Mouse (Mus musculus): ENCODE measurements at regions not wholly inside any gene's neighbourhood (a gene's known extent, or its start where the extent isn't known, plus 50 kb on each side); places are given as distances from the start of the nearest gene placed in this dataset.

DNA sequence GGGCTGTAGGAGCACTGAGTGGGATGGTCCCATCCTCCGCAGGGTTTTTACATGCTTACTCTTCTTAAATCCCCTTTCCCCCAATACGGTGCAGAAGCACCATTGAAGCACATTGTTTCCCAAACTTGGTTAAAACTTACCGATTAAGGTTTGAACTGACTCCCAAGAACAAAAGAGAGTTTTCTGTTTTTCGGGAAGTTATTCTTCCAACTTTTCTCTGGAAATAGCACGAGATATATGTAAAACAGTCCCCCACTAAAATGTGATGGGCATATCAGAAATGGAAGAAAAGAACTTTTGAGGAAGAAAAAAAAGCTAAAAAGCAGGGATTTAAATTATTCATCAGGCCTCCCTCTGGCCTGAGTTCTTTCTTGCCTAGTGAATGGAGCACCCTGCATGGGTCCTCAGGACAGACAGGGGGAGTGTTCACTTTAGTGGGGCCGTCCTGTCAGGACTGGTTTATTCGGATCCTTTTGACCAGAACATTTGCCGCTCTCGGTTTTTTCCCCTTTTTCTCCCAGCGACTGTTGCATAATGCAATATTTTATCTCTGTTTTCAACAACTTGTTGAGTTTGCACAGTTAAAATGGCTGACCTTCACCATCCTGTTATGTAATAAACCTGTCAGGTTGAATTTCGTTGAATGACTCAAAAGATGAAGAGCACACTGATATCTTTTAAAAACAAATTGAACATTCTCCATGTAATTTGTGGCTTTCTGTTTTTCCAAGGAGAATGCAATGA, 187.4 kb upstream of the Dnajc24 start:
- intact Hi-C loops (cut with DNase I): loop anchor here (5.0 to 10.0 kb wide), 4 partner anchors 526 to 936 kb away; partner anchors contain the start of gene Pax6
- Histone ChIP-seq H3K4me3 (no peak overlapping the region), H3K27ac (no peak overlapping the region)
- DNase-seq (ENCODE audit: extremely low spot score in 1 of 2, low spot score in 2 of 2): no peak
- TF ChIP-seq CTCF (IDR thresholded peaks at IDR 0.05): no peak

DNA sequence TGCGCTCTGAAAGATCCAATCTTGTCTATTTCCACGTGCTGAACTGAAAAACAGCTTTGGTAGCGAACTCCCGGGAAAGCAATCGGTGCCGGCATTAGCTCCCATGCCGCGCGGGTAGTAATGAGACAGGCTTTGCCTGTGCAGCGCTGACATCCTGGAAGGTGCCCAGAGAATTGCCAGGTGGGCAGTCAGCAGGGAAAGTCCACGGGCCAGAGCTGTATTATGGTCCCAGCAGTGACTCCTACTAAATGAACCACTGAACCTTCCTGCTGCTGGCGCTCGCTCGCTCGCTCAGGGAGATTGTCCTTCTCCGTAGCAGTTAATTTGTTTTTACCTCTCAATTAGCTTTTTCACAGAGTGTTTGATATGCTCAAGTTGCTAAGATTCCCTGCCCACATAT, 180.3 kb upstream of the Dnajc24 start:
- no peak for TF ChIP-seq CTCF (IDR thresholded peaks at IDR 0.05)
- Histone ChIP-seq H3K4me3 (no peak overlapping the region), H3K27ac (no peak overlapping the region)
- no peak for DNase-seq (ENCODE audit: extremely low spot score in 1 of 2, low spot score in 2 of 2)
- intact Hi-C loops (cut with DNase I): no loop called here

DNA sequence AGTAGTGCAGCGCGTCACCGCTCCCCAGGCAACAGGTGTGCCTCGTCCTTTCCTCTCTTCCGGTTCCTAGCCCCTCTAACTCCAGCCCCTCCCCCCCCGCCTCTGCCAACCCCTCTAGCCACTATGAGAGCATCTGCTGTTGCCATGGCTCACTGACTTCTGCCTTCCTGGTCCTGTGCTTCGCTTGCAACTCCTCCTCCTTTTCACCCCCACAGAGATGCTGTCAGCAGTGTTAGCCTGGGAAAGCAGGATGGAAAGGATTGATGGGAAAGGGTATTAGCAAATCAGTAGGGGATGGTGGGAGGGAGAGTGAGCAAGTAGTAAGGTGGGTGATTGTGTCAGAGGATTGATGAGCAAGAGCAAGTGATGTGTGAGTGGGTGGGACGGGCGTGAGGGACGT, 178.7 kb upstream of the Dnajc24 start:
- intact Hi-C loops (cut with DNase I): no loop called here
- TF ChIP-seq CTCF (IDR thresholded peaks at IDR 0.05): no peak
- H3K4me3 ChIP-seq: no peak overlapping the region

DNA sequence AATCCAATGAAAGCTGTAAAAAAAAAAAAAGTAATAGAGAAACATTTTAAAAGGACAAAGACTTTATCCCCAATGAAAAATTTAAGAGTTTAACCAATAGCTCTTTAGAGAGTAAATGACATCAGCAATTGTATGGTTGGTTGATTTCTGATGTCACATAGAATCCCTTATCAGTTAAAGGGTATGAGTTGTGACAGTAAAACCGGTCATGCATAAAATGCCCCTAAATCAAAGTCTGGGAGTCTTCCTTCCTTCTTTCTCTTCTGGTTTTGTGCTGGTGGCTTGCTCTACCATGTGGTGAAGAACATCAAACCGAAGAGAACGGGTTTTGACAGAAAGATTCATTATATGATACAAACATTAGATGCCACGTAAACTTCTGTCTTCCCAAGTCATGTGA, 159.3 kb upstream of the Dnajc24 start:
- Histone ChIP-seq H3K27ac (no peak overlapping the region), H3K4me3 (no peak overlapping the region)
- TF ChIP-seq CTCF (IDR thresholded peaks at IDR 0.05): no peak
- DNase-seq (ENCODE audit: extremely low spot score in 1 of 2, low spot score in 2 of 2): no peak
- intact Hi-C loops (cut with DNase I): no loop called here

More for the DNA sequence above, 178.7 kb upstream of the Dnajc24 start:
- DNase-seq (ENCODE audit: extremely low spot score in 1 of 2, low spot score in 2 of 2): no peak
- no peak overlapping the region for H3K27ac ChIP-seq

DNA sequence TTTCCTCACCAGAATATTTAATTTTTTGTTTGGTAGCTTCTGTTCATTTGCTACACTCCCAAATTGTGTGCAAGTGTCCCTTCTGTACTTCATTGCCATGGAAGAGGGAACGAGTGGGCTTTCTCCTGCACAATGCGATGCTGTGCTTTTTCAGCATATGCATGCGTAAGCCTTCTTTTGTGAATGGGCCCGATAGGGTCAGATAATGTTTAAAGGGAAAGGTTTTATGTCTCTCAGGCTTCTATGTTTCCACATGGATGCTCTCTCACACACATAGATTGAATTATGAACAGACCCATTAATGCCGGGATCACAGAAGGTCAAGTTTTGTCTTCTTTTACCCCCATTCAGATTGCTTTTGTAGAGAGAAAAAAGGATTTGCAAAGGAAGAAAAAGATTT, 158.5 kb upstream of the Dnajc24 start:
- Histone ChIP-seq H3K4me3 (no peak overlapping the region), H3K27ac (no peak overlapping the region)
- TF ChIP-seq CTCF (IDR thresholded peaks at IDR 0.05): no peak
- no peak for DNase-seq (ENCODE audit: extremely low spot score in 1 of 2, low spot score in 2 of 2)
- intact Hi-C loops (cut with DNase I): no loop called here

DNA sequence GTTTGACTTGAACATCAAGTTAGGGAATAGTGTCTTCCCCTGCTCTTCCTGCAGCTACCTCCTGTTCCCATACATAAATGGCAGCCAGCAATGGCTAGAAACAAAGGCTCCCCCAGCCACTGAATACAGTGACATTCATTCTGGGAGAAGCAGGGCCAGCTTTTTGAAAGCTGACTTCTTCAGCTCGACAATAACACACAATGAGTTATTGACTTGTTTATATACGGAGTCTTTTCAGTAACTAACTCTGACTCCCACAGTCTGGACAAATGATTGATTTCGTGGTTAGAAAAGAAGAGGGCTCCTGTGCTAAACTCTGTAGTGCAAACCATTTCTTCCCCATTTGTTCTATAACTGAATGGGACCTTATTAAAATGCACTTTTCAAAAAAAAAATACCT, 146.4 kb upstream of the Dnajc24 start:
- H3K27ac ChIP-seq: no peak overlapping the region
- intact Hi-C loops (cut with DNase I): no loop called here
- H3K4me3 ChIP-seq: no peak overlapping the region
- no peak for TF ChIP-seq CTCF (IDR thresholded peaks at IDR 0.05)
- no peak for DNase-seq (ENCODE audit: extremely low spot score in 1 of 2, low spot score in 2 of 2)

DNA sequence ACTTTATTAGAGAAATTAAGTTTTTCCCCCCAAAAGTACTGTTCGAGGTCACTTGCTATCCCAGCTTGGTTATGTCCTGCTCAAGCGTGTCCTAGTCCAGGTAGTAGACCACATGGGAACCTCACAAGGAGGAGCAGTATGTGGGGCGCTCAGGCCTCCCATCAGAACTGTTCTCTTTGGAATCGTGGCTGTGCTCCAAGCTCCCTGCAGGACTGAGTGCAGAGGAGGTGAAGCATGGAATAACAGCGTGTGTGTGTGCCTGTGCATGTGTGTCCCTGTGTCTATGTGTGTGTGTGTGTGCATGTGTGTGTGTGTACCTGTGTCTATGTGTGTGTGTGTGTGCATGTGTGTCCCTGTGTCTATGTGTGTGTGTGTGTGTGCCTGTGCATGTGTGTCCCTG, 137.6 kb upstream of the Dnajc24 start:
- H3K4me3 ChIP-seq: no peak overlapping the region
- H3K27ac ChIP-seq: no peak overlapping the region
- DNase-seq (ENCODE audit: extremely low spot score in 1 of 2, low spot score in 2 of 2): no peak
- intact Hi-C loops (cut with DNase I): no loop called here
- no peak for TF ChIP-seq CTCF (IDR thresholded peaks at IDR 0.05)

DNA sequence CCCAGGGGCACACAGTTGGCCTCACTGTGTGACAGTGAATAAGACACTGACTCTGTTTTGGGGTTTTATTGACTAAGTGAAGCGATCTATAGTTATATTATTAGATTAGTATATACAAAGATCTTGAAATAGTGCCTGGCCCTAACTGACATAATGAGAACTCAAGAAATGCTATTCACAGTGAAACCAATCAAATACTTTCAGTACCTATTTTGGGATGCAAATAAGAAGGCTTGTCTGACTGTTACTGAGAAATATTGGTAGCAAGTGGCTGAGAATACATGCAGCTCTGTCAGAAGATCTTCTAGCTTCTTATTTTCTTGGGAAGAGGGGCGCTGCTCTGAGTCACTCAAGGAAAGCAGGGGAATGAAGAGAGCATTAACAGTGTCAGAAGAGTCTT, 97.7 kb upstream of the Dnajc24 start:
- intact Hi-C loops (cut with DNase I): no loop called here
- H3K27ac ChIP-seq: no peak overlapping the region
- no peak overlapping the region for H3K4me3 ChIP-seq
- DNase-seq (ENCODE audit: extremely low spot score in 1 of 2, low spot score in 2 of 2): no peak
- TF ChIP-seq CTCF (IDR thresholded peaks at IDR 0.05): no peak

DNA sequence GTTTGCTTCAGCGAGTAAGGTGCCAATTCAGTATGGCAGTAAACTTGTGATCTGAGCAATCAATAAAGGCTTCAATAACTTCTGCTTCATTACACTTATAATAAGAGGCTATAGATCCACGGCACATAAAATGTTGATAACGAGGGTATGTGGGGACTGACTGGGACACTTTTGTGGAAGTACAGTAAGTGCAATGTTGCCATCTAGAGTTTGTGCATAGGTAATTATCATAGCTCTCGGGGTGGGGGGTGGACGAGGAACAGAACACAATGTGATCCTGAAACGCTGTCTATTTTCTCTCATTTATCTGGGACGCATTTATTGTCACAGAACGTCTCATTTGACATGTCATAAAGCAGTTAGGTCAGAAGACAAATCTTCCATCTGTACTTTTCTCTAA, 82.8 kb upstream of the Dnajc24 start:
- Histone ChIP-seq H3K27ac (no peak overlapping the region), H3K4me3 (no peak overlapping the region)
- TF ChIP-seq CTCF (IDR thresholded peaks at IDR 0.05): peak; percentile 9; the same call in 1 of the 2 replicates
- DNase-seq (ENCODE audit: extremely low spot score in 1 of 2, low spot score in 2 of 2): no peak
- intact Hi-C loops (cut with DNase I): loop anchor here (10.0 kb wide), 1 partner anchor 229 kb away; no protein-coding TSS in a partner anchor

DNA sequence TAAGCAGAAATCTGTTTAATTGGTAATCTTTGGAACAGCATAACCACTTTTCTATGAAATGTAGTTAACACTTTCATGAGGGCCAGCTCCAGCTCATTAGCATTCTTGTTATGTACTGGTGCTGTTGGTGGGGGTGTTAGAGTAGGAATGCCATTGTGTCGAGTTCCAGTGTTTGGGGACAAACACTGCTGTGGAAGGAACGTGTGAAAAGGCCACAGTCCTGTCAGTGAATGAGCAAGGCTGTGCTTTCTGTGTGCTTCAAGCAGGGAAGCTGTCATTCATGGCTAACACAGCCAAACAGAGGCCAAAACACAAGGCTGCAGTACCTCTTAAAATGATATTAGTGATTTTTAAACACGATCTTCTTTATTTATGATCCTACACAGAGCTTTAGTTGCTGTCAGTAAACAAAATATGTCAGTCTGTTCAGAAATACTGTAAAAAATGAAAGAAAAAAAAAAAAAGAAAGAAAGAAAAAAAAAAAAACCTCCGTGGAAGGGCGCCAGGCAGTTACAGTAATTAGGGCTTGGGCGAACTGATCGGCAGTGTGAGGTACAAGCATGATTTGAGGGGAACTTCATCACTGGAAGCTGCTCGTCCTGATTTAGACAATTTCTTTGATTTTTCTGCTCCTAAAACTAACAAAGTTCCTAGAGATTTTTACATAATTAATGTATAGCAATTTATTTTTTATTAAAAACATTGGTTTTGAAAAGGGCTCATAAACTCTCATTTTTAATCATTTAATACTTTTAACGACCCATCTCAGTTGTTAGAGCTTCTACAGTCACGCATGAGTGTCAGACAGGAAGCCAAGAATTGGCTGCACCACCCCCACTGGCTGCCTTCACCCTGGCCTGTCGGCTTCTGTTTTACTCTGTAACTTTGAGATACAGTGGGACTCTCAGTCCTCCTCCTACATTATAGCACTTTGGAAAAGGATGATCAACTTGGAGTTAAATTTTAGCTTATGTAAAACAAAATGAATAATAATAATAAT, 80.8 kb upstream of the Dnajc24 start:
- no peak for DNase-seq (ENCODE audit: extremely low spot score in 1 of 2, low spot score in 2 of 2)

DNA sequence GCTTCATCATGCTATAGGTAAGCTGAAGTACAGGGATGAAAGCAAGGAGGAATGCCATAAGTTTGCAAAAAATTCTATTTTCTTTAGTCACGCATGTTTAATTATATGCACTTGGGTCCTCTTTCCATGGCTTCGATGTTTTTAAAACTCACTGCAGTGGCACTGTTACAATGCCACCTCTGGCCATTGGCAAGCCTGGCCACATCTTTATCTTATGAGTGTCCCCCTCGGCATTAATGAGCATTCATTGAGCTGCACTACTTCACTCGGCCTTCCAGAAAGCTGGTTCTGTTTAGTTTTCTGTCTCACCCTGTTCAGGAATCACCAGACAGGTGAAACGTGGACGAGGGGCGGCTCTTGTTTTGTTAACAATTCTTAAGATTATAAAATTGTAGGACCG, 79.7 kb upstream of the Dnajc24 start:
- DNase-seq (ENCODE audit: extremely low spot score in 1 of 2, low spot score in 2 of 2): no peak
- no peak for TF ChIP-seq CTCF (IDR thresholded peaks at IDR 0.05)
- H3K4me3 ChIP-seq: no peak overlapping the region
- intact Hi-C loops (cut with DNase I): loop anchor here (2.0 to 10.0 kb wide), 6 partner anchors 232 to 826 kb away; no protein-coding TSS in a partner anchor
- H3K27ac ChIP-seq: no peak overlapping the region

More for the DNA sequence above, 80.8 kb upstream of the Dnajc24 start:
- Histone ChIP-seq H3K27ac (no peak overlapping the region), H3K4me3 (no peak overlapping the region)
- intact Hi-C loops (cut with DNase I): loop anchor here (2.0 to 10.0 kb wide), 6 partner anchors 231 to 827 kb away; no protein-coding TSS in a partner anchor
- no peak for TF ChIP-seq CTCF (IDR thresholded peaks at IDR 0.05)

DNA sequence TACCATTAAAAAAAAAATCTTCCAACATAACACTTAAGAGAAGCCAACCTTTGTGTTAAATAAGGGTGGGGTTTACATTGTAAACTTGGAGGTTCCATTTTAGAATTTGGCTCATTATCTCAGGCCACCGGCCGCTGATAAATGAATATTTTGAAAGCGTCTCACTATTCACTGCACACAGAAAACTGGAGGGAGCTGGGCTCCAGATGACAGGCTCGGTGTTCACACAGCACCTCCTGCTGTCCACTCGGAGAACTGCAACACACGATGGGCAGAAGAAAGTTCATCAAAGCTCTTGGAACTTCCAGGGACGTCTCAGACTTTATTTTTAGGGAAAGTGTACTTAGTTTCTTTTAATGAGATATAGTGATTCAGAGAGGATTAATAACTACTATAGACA, 78.6 kb upstream of the Dnajc24 start:
- no peak overlapping the region for H3K27ac ChIP-seq
- intact Hi-C loops (cut with DNase I): loop anchor here (1.0 to 10.0 kb wide), 7 partner anchors 233 to 825 kb away; no protein-coding TSS in a partner anchor
- TF ChIP-seq CTCF (IDR thresholded peaks at IDR 0.05): peak; percentile 89
- H3K4me3 ChIP-seq: no peak overlapping the region
- peak; percentile 60 to 77 for DNase-seq (ENCODE audit: extremely low spot score in 1 of 2, low spot score in 2 of 2)

Data from left cerebral cortex, adult 2 months (tissue).